Mouse (Mus musculus) spleen, adult 2 months (tissue): ENCODE measurements at regions not wholly inside any gene's neighbourhood (a gene's known extent, or its start where the extent isn't known, plus 50 kb on each side); places are given as distances from the start of the nearest gene placed in this dataset.

Experiments used
- DNase-seq, 2 experiments: peaks; one replicate each; pipeline versions ENCODE4 v3.0.0 to v3.0.0-alpha.2; 2012 to 2021; ENCODE audit warnings: low spot score in 2 of 2, low read depth in 1 of 2
- H3K27ac ChIP-seq: fragments of 200-500 bp; 2 replicates; pipeline ENCODE4 v1.5.1; 2012; ENCODE audit warnings: low read length, inconsistent platforms; ENCODE audit not compliant: insufficient read depth
- H3K27me3 ChIP-seq: fragments of 200-500 bp; 2 replicates; pipeline ENCODE4 v1.6.1; 2012; ENCODE audit warnings: mild to moderate bottlenecking, moderate library complexity, low read length, inconsistent platforms; ENCODE audit not compliant: control insufficient read depth, insufficient read depth
- H3K36me3 ChIP-seq: fragments of 200-500 bp; 2 replicates; pipeline ENCODE4 v1.6.1; 2012; ENCODE audit warnings: mild to moderate bottlenecking, low read length, inconsistent platforms; ENCODE audit not compliant: control insufficient read depth, insufficient read depth
- H3K4me1 ChIP-seq: fragments of 200-500 bp; 2 replicates; pipeline ENCODE4 v1.6.1; 2011; ENCODE audit warnings: inconsistent platforms; ENCODE audit not compliant: control insufficient read depth, insufficient read depth, insufficient read length
- H3K4me3 ChIP-seq: fragments of 200-500 bp; 2 replicates; pipeline ENCODE4 v1.5.1; 2011; ENCODE audit warnings: mild to moderate bottlenecking, inconsistent platforms; ENCODE audit not compliant: insufficient read depth, insufficient read length; ENCODE audit errors: extremely low read depth
- CTCF ChIP-seq: fragments of 200-500 bp; IDR thresholded peaks from 2 replicates; pipeline ENCODE4 v1.5.1; 2011; ENCODE audit warnings: mild to moderate bottlenecking, inconsistent platforms; ENCODE audit not compliant: insufficient read depth, insufficient read length, insufficient replicate concordance; ENCODE audit errors: extremely low read depth
- POLR2A ChIP-seq: fragments of 200-500 bp; IDR thresholded peaks from 2 replicates; pipeline ENCODE4 v1.6.1; 2011; ENCODE audit warnings: low read depth, low read length, inconsistent platforms
- WGBS: fragments of 180-500 bp; shearing (Covaris S2); methylation state at CpG from one replicate; pipeline ENCODE4 v1.1.7; 2018; 5-methylcytosine and 5-hydroxymethylcytosine counted together

DNA sequence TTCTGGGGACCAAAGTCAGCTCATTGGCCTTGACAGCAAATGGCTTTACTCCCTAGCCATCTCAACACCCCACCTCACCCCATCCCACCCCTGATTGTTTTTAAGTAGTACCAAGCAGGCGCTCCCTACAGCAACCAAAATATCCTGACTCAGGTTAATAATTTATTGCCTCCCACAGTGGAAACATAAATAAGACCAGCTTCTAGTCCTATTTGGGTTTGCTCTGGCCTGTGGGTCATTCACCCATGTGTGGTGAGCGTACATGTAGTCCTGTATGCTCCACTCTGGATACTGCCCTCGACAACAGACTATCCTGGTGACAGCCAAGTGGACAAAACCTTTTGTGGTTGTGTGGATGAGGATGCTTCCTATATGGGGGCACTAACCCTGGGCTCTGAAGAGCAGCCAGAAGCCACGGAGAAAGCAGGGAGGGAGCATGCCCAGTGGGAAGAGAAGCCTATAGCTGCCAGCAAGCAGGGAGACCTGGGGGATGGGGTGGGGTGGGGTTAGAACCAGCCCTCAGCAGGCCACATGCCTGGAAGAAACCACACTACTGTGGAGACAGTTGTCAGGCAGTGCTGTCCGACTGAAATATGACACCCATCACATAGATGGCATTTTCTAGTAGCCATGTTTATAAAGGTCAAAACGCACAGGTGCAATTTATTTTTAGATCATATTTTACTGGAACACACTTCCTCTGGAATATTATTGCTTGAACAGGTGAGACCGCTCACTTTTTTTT, 141.1 kb upstream of the Irf2bp2 start:
- no peak overlapping the region for H3K27ac ChIP-seq
- TF ChIP-seq POLR2A (no peak), CTCF (no peak)
- WGBS: 66% methylated on average over 7 of the region's 7 CpGs

DNA sequence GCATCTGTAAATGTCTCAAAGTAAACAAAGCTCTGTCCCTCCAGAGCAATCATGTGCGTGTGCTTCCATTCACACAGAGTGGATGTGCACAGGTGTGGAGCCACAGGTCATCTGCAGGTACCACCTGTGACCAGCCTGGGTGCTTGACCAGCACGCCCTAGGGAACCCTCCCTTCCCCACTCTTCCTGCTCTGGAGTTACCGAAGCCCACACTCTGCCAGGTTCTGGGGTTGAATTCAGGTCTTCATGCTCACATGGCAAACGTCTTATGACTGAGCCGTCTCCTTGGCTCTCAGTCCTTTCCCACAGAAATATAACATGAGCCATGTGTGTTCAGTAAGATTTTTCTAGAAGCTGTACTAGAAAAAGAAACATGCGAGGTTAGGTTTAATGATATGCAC, 140.0 kb upstream of the Irf2bp2 start:
- TF ChIP-seq CTCF (no peak), POLR2A (no peak)
- no peaks in the 10 kb centered on the region for H3K27me3 ChIP-seq
- DNase-seq: no peak
- WGBS: 95% methylated on average over 6 of the region's 6 CpGs
- no peak overlapping the region for H3K27ac ChIP-seq
- no peak overlapping the region for H3K4me3 ChIP-seq
- H3K36me3 ChIP-seq: no peaks in the 10 kb centered on the region
- H3K4me1 ChIP-seq: peaks cover 10% of the 10 kb centered on the region; the same call in 1 of the 2 replicates

More for the DNA sequence above, 141.1 kb upstream of the Irf2bp2 start:
- no peak overlapping the region for H3K4me3 ChIP-seq
- DNase-seq: no peak
- H3K27me3 ChIP-seq: no peaks in the 10 kb centered on the region
- H3K4me1 ChIP-seq: peaks cover 10% of the 10 kb centered on the region; the same call in 1 of the 2 replicates
- H3K36me3 ChIP-seq: no peaks in the 10 kb centered on the region

DNA sequence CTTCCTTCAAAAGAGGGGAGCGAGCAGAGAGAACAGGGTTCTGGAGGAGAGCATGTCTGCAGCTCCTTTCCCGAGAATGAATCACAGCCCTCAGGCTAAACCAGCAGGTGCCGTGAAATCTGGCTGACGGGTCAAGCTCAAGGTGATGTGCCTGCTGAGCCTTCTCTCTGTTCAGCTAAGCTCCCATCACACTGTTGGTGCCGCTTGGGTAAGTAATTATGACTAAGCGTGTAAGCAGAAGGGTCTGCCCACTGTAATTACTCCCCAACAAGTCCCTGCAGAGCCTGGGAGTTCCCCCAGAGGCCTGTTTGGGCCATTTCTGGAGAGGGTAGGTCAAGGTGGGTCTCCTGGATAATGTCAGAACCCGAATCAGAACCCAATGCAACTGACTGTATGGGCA, 139.5 kb upstream of the Irf2bp2 start:
- no peak overlapping the region for H3K27ac ChIP-seq
- TF ChIP-seq POLR2A: no peak
- TF ChIP-seq CTCF: no peak
- 94% methylated on average over 7 of the region's 7 CpGs for WGBS

DNA sequence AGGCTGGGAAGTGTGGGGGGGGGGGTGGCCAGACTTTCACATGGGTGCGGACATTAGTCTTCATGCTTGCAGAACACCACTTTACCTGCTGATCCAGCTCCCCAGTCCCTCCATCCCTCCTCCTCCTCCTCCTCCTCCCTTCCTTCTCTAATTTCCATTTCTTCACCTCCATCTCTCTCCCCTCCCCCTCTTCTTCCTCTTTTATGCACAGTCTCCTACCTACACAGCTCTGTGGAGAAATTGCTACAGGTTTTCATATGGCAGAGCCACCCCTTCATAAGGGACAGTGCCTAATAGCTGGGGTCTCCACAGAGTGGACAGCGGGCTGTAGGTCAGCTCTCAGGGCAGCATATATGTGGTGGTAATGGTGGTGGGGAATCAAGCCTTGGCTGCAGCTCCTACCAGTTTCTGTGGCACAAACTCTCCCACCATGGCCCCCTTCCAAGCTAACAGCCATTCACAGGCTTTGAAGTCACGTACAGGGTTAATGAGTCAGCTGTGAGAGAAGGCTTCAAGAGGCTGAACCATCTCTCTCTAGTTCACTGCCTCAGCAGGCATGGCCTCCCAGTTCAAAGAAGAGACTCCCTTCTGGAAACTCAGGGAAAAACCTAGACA, 136.3 kb upstream of the Irf2bp2 start:
- Histone ChIP-seq H3K27me3 (no peaks in the 10 kb centered on the region), H3K27ac (no peak overlapping the region), H3K4me3 (no peak overlapping the region), H3K36me3 (no peaks in the 10 kb centered on the region), H3K4me1 (peaks cover 3% of the 10 kb centered on the region; the same call in 1 of the 2 replicates)
- no peak for TF ChIP-seq CTCF
- TF ChIP-seq POLR2A: no peak
- no peak for DNase-seq
- 82% methylated on average over 3 of the region's 3 CpGs for WGBS

More for the DNA sequence above, 139.5 kb upstream of the Irf2bp2 start:
- Histone ChIP-seq H3K36me3 (no peaks in the 10 kb centered on the region), H3K4me3 (no peak overlapping the region), H3K4me1 (peaks cover 10% of the 10 kb centered on the region; the same call in 1 of the 2 replicates), H3K27me3 (no peaks in the 10 kb centered on the region)
- DNase-seq: no peak

DNA sequence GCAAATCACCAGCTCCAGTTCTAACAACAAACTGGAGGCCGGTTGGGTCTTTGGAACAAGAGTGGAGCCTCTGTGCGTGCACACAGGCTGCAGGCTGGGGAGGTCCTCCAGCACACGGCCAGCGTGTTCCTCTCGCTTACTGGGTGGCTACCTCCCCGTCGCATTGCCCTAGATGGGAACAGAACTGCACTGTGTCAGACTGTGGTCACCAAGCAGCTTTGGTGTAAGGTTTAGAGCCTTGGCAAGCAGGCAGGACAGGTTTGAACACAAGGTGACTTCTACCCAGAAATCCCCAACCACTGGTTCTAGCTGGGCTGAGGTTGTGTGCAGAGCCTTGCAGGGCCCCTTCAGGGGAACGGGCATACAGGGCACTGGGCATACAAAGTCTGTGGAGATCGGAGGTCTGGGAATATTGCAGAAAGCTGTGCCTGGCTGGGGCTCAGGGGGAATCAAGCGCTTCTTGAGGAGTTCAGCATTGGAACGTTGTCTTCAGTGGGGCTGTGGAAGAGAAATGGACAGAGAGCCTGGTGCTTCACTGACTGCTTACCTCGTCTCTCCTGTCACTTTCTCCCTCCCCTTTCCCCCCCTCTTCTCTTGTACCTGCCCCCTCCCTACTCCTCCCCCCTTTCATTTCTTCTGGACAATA, 135.3 kb upstream of the Irf2bp2 start:
- Histone ChIP-seq H3K27ac (no peak overlapping the region), H3K27me3 (no peaks in the 10 kb centered on the region), H3K4me1 (peaks cover 3% of the 10 kb centered on the region; the same call in 1 of the 2 replicates), H3K4me3 (no peak overlapping the region), H3K36me3 (no peaks in the 10 kb centered on the region)
- WGBS: 84% methylated on average over 12 of the region's 12 CpGs
- TF ChIP-seq CTCF: no peak
- no peak for TF ChIP-seq POLR2A
- DNase-seq: no peak

DNA sequence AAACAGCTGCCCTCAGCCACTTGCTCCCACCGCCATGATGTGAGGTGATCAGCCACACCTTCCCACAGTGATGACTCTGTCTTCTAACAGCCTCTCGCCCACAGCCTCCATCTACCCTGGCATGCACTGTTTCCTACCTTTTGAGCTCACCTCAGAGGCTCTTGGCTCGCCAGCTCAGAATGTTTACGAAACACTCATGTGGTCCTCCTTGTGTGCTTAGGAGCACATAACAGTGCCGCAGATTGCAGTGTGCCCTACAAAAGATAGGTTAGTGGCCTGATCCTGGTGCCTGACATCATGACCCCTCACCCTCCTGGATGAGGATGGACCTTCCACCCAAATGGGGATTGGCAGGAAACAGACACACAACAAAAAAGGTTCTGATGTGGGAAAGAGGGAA, 134.3 kb upstream of the Irf2bp2 start:
- Histone ChIP-seq H3K27ac (no peak overlapping the region), H3K4me1 (peaks cover 3% of the 10 kb centered on the region; the same call in 1 of the 2 replicates), H3K36me3 (no peaks in the 10 kb centered on the region), H3K27me3 (no peaks in the 10 kb centered on the region), H3K4me3 (no peak overlapping the region)
- WGBS: 92% methylated on average over 5 of the region's 5 CpGs
- TF ChIP-seq CTCF: no peak
- TF ChIP-seq POLR2A: no peak
- no peak for DNase-seq

DNA sequence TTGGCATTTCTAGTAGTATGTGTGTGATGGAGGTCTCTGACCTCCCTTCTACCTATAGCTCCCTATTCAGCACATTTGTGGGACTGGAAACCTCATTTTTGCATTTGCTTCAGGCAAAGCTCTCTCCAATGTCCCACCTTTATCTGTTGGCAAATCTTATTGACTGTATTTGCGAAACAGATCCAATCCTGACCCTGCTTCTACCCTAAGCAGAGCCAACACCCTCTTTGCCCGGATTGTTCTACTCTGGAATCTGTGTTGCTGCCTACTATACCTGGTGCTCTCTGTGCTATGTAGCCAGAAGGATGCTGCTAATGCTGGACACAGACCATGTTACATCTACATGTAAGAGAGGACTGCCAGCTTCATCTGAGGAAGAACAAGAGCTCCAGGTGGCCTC, 133.3 kb upstream of the Irf2bp2 start:
- no peak overlapping the region for H3K27ac ChIP-seq
- no peaks in the 10 kb centered on the region for H3K36me3 ChIP-seq
- peaks cover 10% of the 10 kb centered on the region; the same call in 1 of the 2 replicates for H3K4me1 ChIP-seq
- H3K4me3 ChIP-seq: no peak overlapping the region
- WGBS: 88% methylated on average over 2 of the region's 2 CpGs
- no peak for TF ChIP-seq CTCF
- TF ChIP-seq POLR2A: no peak
- no peaks in the 10 kb centered on the region for H3K27me3 ChIP-seq
- no peak for DNase-seq
